Mouse (Mus musculus): ENCODE data around the gene Kcnb1. TPM values are rescaled to one million over a fixed set of nuclear protein-coding genes. Genes with fewer than 3 reads are reported as not detected.

The Kcnb1 gene
- polyA plus RNA-seq, 1 experiment: 1.4 TPM

DNA sequence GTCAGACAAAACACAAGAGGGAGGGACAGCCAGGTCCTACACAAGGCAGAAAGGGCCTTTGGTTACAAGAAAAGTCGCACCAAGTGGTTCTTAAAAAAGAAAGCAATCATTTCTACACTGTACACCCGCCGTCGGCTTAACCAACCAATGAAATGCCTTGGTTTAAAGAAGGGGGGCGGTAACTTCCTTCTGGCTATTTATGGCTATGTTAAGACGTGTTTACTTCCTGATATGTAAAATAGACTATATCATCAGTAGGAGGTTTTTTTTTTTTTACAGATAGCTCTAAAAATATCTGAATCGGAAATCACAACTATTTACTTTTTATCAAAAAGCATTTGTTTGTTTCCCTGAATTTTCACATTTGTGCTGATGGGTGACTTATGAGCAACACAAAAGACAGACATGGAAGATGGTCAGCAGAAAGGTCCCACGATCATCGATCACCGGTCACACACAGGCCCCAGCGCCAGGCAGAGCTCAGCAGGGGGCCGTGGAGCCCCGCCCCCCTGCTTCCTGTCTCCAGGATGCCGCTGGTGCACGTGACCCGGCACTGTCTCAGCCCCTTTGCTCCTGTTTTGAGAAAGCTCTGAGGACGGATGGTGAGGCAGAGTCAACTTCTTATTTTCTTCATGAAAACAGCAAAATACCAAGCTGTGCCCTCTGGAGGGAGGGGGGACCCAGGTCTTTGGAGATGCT lies 88.1 kb downstream of the Kcnb1 start:
- peaks cover 5% of the 10 kb centered on the region for H3K4me1 ChIP-seq (ENCODE audit: control insufficient read depth, insufficient read depth, low read length)
- no peaks in the 10 kb centered on the region for H3K27me3 ChIP-seq (ENCODE audit: control insufficient read depth, insufficient read depth, low read length, poor library complexity, severe bottlenecking)
- H3K9ac ChIP-seq (ENCODE audit: low read depth, poor library complexity, severe bottlenecking): no peak overlapping the region
- TF ChIP-seq EP300 (IDR thresholded peaks at IDR 0.05; ENCODE audit: insufficient read depth, low read depth, low read length) (0 out of 2 replicates have a peak, but pooled peaks have one; percentile 22), CTCF (IDR thresholded peaks at IDR 0.05; ENCODE audit: low read depth, low read length) (no peak)
- no peak overlapping the region for H3K27ac ChIP-seq (ENCODE audit: insufficient read depth, low read length)
- no peaks in the 10 kb centered on the region for H3K9me3 ChIP-seq (replicated peaks; ENCODE audit: control insufficient read depth, insufficient read depth, low read length, poor library complexity, severe bottlenecking)
- H3K4me3 ChIP-seq (ENCODE audit: low read depth, low read length): peak overlapping the region; percentile 14
- no peaks in the 10 kb centered on the region for H3K36me3 ChIP-seq (ENCODE audit: control insufficient read depth, insufficient read depth, low read length, poor library complexity, severe bottlenecking)

DNA sequence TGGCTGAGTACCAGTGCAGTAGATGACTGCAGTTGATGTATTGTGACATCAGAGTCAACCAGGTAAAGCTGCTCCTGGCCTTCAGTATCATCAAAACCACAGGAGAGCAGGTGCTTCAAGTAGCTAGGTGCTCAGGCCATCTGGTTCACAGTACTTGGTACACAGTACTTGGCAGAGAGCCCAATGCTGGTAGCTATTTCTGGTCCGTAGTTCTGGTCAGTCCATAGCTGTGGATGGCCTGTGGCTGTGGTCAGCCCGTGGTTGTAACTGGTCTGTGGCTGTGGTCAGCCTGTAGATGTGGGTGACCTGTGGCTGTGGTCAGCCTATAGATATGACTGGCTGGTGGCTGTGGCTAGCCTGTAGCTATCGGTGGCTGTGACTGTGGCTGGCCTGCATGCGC lies 95.3 kb downstream of the Kcnb1 start:
- no peak for TF ChIP-seq EP300 (IDR thresholded peaks at IDR 0.05; ENCODE audit: insufficient read depth, low read depth, low read length)
- TF ChIP-seq CTCF (IDR thresholded peaks at IDR 0.05; ENCODE audit: low read depth, low read length): no peak
- TF ChIP-seq POLR2A (IDR thresholded peaks at IDR 0.05; ENCODE audit: insufficient read depth, low read length): no peak
- Histone ChIP-seq H3K9me3 (replicated peaks; ENCODE audit: control insufficient read depth, insufficient read depth, low read length, poor library complexity, severe bottlenecking) (no peaks in the 10 kb centered on the region), H3K27ac (ENCODE audit: insufficient read depth, low read length) (no peak overlapping the region), H3K9ac (ENCODE audit: low read depth, poor library complexity, severe bottlenecking) (no peak overlapping the region), H3K4me1 (ENCODE audit: control insufficient read depth, insufficient read depth, low read length) (peaks cover 6% of the 10 kb centered on the region), H3K4me3 (ENCODE audit: low read depth, low read length) (no peak overlapping the region), H3K36me3 (ENCODE audit: control insufficient read depth, insufficient read depth, low read length, poor library complexity, severe bottlenecking) (no peaks in the 10 kb centered on the region), H3K27me3 (ENCODE audit: control insufficient read depth, insufficient read depth, low read length, poor library complexity, severe bottlenecking) (no peaks in the 10 kb centered on the region)

DNA sequence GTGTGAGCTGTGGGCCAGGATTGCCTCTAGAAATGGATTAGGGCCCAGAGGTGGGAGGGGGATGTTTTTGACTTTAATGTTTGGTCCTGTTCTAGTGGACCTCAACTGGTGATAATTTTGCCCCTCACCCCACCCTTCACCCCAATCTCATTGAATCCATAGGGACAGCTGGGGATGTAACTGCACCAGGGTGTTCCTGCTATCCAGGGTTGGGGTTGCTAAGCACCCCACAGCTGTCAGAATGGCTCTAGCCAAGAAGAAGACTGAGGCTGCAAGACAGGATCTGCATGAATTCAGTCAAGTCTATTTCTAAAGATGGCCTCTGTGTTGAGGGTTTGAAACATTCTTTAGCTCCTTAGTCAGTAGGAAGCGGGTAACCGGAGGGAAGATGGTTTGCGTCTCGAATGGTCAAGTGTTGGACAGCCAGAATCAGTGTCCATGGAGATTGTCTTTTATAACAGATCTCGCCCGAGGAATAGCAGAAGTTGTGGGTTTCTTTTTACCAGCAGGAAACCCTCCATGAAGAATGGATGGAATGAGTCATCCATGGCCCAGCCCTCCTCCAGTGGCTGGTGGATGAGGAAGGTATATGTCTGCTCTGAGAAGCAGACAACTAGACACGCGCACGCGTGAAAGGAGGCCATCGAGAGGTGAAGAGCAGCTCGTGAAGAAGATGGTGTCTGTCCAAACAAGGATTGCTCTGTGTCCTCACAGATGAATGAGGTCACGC lies 96.6 kb downstream of the Kcnb1 start:
- no peak overlapping the region for H3K9ac ChIP-seq (ENCODE audit: low read depth, poor library complexity, severe bottlenecking)
- H3K4me1 ChIP-seq (ENCODE audit: control insufficient read depth, insufficient read depth, low read length): peaks cover 6% of the 10 kb centered on the region
- H3K4me3 ChIP-seq (ENCODE audit: low read depth, low read length): no peak overlapping the region
- no peaks in the 10 kb centered on the region for H3K27me3 ChIP-seq (ENCODE audit: control insufficient read depth, insufficient read depth, low read length, poor library complexity, severe bottlenecking)
- H3K27ac ChIP-seq (ENCODE audit: insufficient read depth, low read length): no peak overlapping the region
- no peaks in the 10 kb centered on the region for H3K36me3 ChIP-seq (ENCODE audit: control insufficient read depth, insufficient read depth, low read length, poor library complexity, severe bottlenecking)
- no peaks in the 10 kb centered on the region for H3K9me3 ChIP-seq (replicated peaks; ENCODE audit: control insufficient read depth, insufficient read depth, low read length, poor library complexity, severe bottlenecking)
- TF ChIP-seq POLR2A (IDR thresholded peaks at IDR 0.05; ENCODE audit: insufficient read depth, low read length): no peak
- no peak for TF ChIP-seq CTCF (IDR thresholded peaks at IDR 0.05; ENCODE audit: low read depth, low read length)
- no peak for TF ChIP-seq EP300 (IDR thresholded peaks at IDR 0.05; ENCODE audit: insufficient read depth, low read depth, low read length)

DNA sequence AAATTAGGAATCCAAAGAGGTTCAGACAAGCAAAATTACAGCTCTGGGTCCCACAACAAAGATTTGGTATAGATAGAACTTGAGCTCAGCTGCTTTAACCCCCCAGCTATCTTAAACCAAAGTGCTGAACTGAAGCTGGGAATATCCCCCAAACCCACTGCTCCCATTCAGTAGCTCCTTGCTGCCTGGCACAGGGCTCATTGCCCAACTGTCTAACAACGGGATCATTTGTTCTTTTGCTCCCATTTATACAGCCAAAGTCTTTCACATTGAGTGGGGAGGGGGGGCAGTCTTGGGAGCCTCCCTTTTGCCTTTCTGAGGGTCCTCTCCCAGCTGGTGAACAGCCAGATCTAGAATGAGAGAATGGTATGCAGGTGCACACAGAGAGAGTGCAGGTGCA lies 99.7 kb downstream of the Kcnb1 start:
- TF ChIP-seq CTCF (IDR thresholded peaks at IDR 0.05; ENCODE audit: low read depth, low read length) (no peak), POLR2A (IDR thresholded peaks at IDR 0.05; ENCODE audit: insufficient read depth, low read length) (no peak), EP300 (IDR thresholded peaks at IDR 0.05; ENCODE audit: insufficient read depth, low read depth, low read length) (no peak)
- Histone ChIP-seq H3K4me1 (ENCODE audit: control insufficient read depth, insufficient read depth, low read length) (peaks cover 3% of the 10 kb centered on the region), H3K27me3 (ENCODE audit: control insufficient read depth, insufficient read depth, low read length, poor library complexity, severe bottlenecking) (no peaks in the 10 kb centered on the region), H3K36me3 (ENCODE audit: control insufficient read depth, insufficient read depth, low read length, poor library complexity, severe bottlenecking) (no peaks in the 10 kb centered on the region), H3K4me3 (ENCODE audit: low read depth, low read length) (no peak overlapping the region), H3K27ac (ENCODE audit: insufficient read depth, low read length) (no peak overlapping the region), H3K9ac (ENCODE audit: low read depth, poor library complexity, severe bottlenecking) (no peak overlapping the region), H3K9me3 (replicated peaks; ENCODE audit: control insufficient read depth, insufficient read depth, low read length, poor library complexity, severe bottlenecking) (no peaks in the 10 kb centered on the region)

DNA sequence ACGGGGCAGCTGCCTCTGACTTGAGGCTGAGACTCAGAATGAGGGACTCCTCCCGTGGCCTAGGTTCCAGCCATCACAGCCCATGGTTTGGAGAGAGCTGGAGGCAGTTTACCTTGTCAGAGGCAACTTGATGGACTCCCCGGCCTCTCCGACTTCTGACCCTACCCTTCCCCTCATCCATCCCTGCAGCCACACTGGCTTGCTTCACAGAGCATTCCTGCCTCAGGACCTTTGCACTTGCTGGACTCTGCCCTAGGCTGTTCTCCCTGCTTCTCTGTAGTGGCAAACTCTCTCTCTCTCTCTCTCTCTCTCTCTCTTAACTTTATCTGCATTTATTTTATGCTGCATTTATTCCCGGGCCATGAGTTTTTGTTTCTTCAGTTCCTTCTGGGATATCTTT lies 103.1 kb downstream of the Kcnb1 start:
- H3K4me3 ChIP-seq (ENCODE audit: low read depth, low read length): no peak overlapping the region
- no peaks in the 10 kb centered on the region for H3K36me3 ChIP-seq (ENCODE audit: control insufficient read depth, insufficient read depth, low read length, poor library complexity, severe bottlenecking)
- H3K4me1 ChIP-seq (ENCODE audit: control insufficient read depth, insufficient read depth, low read length): no peaks in the 10 kb centered on the region
- no peak overlapping the region for H3K27ac ChIP-seq (ENCODE audit: insufficient read depth, low read length)
- no peaks in the 10 kb centered on the region for H3K27me3 ChIP-seq (ENCODE audit: control insufficient read depth, insufficient read depth, low read length, poor library complexity, severe bottlenecking)
- no peak overlapping the region for H3K9ac ChIP-seq (ENCODE audit: low read depth, poor library complexity, severe bottlenecking)
- no peaks in the 10 kb centered on the region for H3K9me3 ChIP-seq (replicated peaks; ENCODE audit: control insufficient read depth, insufficient read depth, low read length, poor library complexity, severe bottlenecking)
- TF ChIP-seq POLR2A (IDR thresholded peaks at IDR 0.05; ENCODE audit: insufficient read depth, low read length) (no peak), EP300 (IDR thresholded peaks at IDR 0.05; ENCODE audit: insufficient read depth, low read depth, low read length) (no peak), CTCF (IDR thresholded peaks at IDR 0.05; ENCODE audit: low read depth, low read length) (no peak)

DNA sequence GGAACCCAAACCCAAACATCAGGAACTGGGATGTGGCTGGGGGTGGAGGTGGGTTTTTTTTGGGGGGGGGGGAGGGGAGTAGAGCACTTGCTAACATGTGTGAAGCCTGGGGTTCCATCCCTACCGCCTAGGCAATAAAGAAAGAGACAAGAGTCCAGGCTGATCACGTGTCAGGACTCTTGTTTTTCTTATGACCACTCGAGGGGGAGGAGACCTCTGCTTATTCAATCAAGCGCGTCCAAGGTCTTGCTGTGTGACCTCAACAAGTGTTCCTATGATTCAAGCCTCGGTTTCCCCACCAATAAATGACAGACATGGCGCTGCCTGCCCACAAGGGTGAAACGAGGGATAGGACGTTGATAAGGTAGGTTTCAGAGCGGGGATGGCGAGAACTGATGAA lies 103.9 kb downstream of the Kcnb1 start:
- no peaks in the 10 kb centered on the region for H3K27me3 ChIP-seq (ENCODE audit: control insufficient read depth, insufficient read depth, low read length, poor library complexity, severe bottlenecking)
- TF ChIP-seq EP300 (IDR thresholded peaks at IDR 0.05; ENCODE audit: insufficient read depth, low read depth, low read length) (no peak), POLR2A (IDR thresholded peaks at IDR 0.05; ENCODE audit: insufficient read depth, low read length) (no peak), CTCF (IDR thresholded peaks at IDR 0.05; ENCODE audit: low read depth, low read length) (no peak)
- H3K4me1 ChIP-seq (ENCODE audit: control insufficient read depth, insufficient read depth, low read length): peaks cover 2% of the 10 kb centered on the region
- no peak overlapping the region for H3K4me3 ChIP-seq (ENCODE audit: low read depth, low read length)
- H3K9me3 ChIP-seq (replicated peaks; ENCODE audit: control insufficient read depth, insufficient read depth, low read length, poor library complexity, severe bottlenecking): no peaks in the 10 kb centered on the region
- no peak overlapping the region for H3K27ac ChIP-seq (ENCODE audit: insufficient read depth, low read length)
- no peaks in the 10 kb centered on the region for H3K36me3 ChIP-seq (ENCODE audit: control insufficient read depth, insufficient read depth, low read length, poor library complexity, severe bottlenecking)
- H3K9ac ChIP-seq (ENCODE audit: low read depth, poor library complexity, severe bottlenecking): no peak overlapping the region

Data from ES-Bruce4 (cell line).